Mouse (Mus musculus): Measurements from ENCODE around the gene Gm26657. TPM values are rescaled to one million over a fixed set of nuclear protein-coding genes. Genes with fewer than 3 reads are reported as not detected.

The Gm26657 gene
- polyA plus RNA-seq (2017; shearing (Covaris generic)) = not detected

GRCm38 (mm10) chr4:56740020-56740485 is at the start of gene Gm26657:
Gm26657 (plus strand) TSS chr4:56740070.

DNA sequence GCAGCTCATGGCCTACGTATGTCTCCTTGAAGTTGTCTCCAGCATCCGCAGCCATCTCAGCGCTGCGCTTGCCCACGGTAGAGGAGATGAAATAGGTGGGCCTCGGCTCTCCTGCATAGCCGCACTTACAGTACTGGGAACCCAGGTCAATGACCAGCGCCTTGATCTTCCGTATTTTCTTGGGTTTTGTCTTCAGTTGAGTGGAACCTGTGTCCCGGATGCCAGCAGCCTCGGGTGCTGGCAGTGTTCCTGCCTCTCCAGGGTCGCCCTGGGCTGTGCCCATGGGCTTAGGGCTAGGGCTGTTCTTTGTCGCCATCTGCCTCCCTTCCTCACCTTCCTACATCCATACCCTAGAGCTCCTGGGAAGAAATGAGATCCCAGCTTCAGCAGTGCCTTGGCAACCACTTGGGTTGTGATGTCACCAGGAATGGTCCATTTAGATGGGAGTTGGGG is 1.2 kb downstream of the Gm26657 start, which contains the start of gene Actl7b:
Actl7b (minus strand) TSS at position 403 of the 453 bp plus-strand sequence.

DNA sequence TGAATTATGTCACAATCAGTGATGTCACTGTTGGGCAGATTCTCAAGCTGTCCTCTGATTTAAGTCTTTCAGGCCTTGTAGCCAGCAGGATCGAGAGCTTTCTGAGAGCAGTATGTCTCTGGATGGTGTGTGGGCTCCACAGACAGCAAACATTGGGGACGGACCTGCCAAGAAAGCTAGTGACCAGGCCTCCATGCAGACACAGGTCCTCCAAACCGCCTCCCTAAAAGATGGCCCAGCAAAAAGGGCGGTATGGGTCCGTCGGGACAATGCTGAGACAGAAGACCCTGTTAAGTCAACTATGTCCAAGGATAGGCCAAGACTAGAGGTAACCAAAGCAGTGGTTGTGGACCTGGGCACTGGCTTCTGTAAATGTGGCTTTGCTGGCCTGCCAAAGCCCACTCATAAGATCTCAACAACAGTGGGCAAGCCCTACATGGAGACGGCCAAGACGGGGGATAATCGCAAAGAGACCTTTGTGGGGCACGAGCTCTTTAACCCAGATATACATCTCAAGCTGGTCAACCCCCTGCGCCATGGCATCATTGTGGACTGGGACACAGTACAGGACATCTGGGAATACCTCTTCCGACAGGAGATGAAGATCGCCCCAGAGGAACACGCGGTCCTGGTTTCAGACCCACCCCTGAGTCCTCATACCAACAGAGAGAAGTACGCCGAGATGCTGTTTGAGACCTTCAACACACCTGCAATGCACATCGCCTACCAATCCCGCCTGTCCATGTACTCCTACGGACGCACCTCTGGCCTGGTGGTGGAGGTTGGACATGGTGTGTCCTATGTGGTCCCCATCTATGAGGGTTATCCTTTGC is 3.7 kb downstream of the Gm26657 start, which contains the start of gene Actl7a:
Actl7a (plus strand) TSS at position 51 of the 833 bp plus-strand sequence.

Other genes with a start within 250 kb of the Gm26657 start
- gene Actl7b, start 1.4 kb downstream of the Gm26657 start, polyA plus RNA-seq (2017; shearing (Covaris generic)) = under 1 TPM in 1 of 2 experiments, not detected in 1; 0.48 TPM
- gene Actl7a, start 3.3 kb downstream of the Gm26657 start, polyA plus RNA-seq (2017; shearing (Covaris generic)) = not detected
- gene Elp1, start 62.3 kb downstream of the Gm26657 start, polyA plus RNA-seq (2017; shearing (Covaris generic)) = 10 to 100 TPM; 25.2 to 26.9 TPM
- 10 to 100 TPM; 14.3 to 18.9 TPM for gene Fam206a, start 62.3 kb downstream of the Gm26657 start, polyA plus RNA-seq (2017; shearing (Covaris generic))
- gene Ctnnal1, start 125.1 kb downstream of the Gm26657 start, polyA plus RNA-seq (2017; shearing (Covaris generic)) = 1 to 10 TPM in 1 of 2 experiments, under 1 TPM in 1; 0.82 to 1.7 TPM
- gene Tmem245, start 207.4 kb downstream of the Gm26657 start, polyA plus RNA-seq (2017; shearing (Covaris generic)) = 10 to 100 TPM in 1 of 2 experiments, 1 to 10 TPM in 1; 9.1 to 14.0 TPM

All from activated CD4-positive, CD25-positive, alpha-beta regulatory T cell (primary cell).